Mouse (Mus musculus): Measurements from ENCODE around the gene Trpm4. TPM values are rescaled to one million over a fixed set of nuclear protein-coding genes. Genes with fewer than 3 reads are reported as not detected.
"Not testable (repeated sequence)": the region's sequence is repeated elsewhere in the genome, so short reads cannot be mapped to it uniquely, and the experiment has no call there.

Gene Trpm4
- polyA plus RNA-seq, 1 experiment from 2014 or later: 20.4 TPM

- no peaks in the 10 kb centered on the region for H3K9me3 ChIP-seq
- no peak overlapping the region for H3K27ac ChIP-seq
Observed at GRCm38 (mm10) chr7:45365742-45366651, 32.4 kb upstream of the Trpm4 start.

GRCm38 (mm10) chr7:45363983-45364382, 30.4 kb upstream of the Trpm4 start:
- no peak overlapping the region for H3K27ac ChIP-seq

More at GRCm38 (mm10) chr7:45365742-45366651, 32.4 kb upstream of the Trpm4 start:
- Histone ChIP-seq H3K4me1 (replicated peaks) (peaks cover 38% of the 10 kb centered on the region), H3K36me3 (no peaks in the 10 kb centered on the region), H3K4me2 (replicated peaks) (peak overlapping the region; percentile 99), H3K27me3 (replicated peaks) (peaks cover 38% of the 10 kb centered on the region), H3K9ac (peak overlapping the region; percentile 58), H3K4me3 (replicated peaks) (peak overlapping the region; percentile 59)
- 3% methylated on average over 35 of the region's 35 CpGs for WGBS
- ATAC-seq: no peak

GRCm38 (mm10) chr7:45362801-45363200, 29.2 kb upstream of the Trpm4 start:
- ATAC-seq: peak; percentile 23
- Histone ChIP-seq H3K4me1 (replicated peaks) (peaks cover 30% of the 10 kb centered on the region), H3K27ac (no peak overlapping the region), H3K4me2 (replicated peaks) (no peak overlapping the region; the same call in 1 of the 2 replicates), H3K36me3 (no peaks in the 10 kb centered on the region), H3K4me3 (replicated peaks) (no peak overlapping the region), H3K9me3 (no peaks in the 10 kb centered on the region), H3K9ac (no peak overlapping the region), H3K27me3 (replicated peaks) (peaks cover 39% of the 10 kb centered on the region)
- 4% methylated on average over 13 of the region's 13 CpGs for WGBS

More at GRCm38 (mm10) chr7:45363983-45364382, 30.4 kb upstream of the Trpm4 start:
- Histone ChIP-seq H3K9me3 (no peaks in the 10 kb centered on the region), H3K9ac (no peak overlapping the region), H3K4me2 (replicated peaks) (no peak overlapping the region), H3K4me3 (replicated peaks) (no peak overlapping the region), H3K27me3 (replicated peaks) (peaks cover 44% of the 10 kb centered on the region), H3K36me3 (no peaks in the 10 kb centered on the region), H3K4me1 (replicated peaks) (peaks cover 34% of the 10 kb centered on the region)
- no peak for ATAC-seq
- 79% methylated on average over 2 of the region's 2 CpGs for WGBS

- H3K27ac ChIP-seq: no peak overlapping the region
- peaks cover 39% of the 10 kb centered on the region for H3K27me3 ChIP-seq (replicated peaks)
- peak overlapping the region; percentile 47 for H3K4me3 ChIP-seq (replicated peaks)
- ATAC-seq: peak; percentile 82
- peak overlapping the region; percentile 43 for H3K9ac ChIP-seq
- H3K4me1 ChIP-seq (replicated peaks): peaks cover 21% of the 10 kb centered on the region
- H3K36me3 ChIP-seq: no peaks in the 10 kb centered on the region
- under 1% methylated on average over 43 of the region's 43 CpGs for WGBS
- no peaks in the 10 kb centered on the region for H3K9me3 ChIP-seq
- peak overlapping the region; percentile 95 for H3K4me2 ChIP-seq (replicated peaks)
Observed at GRCm38 (mm10) chr7:45361243-45361804, 27.7 kb upstream of the Trpm4 start.

GRCm38 (mm10) chr7:45360404-45361125, 27.0 kb upstream of the Trpm4 start:
- Histone ChIP-seq H3K9ac (no peak overlapping the region), H3K27me3 (replicated peaks) (peaks cover 34% of the 10 kb centered on the region), H3K9me3 (no peaks in the 10 kb centered on the region), H3K4me3 (replicated peaks) (no peak overlapping the region), H3K4me1 (replicated peaks) (peaks cover 15% of the 10 kb centered on the region), H3K27ac (no peak overlapping the region), H3K4me2 (replicated peaks) (peak overlapping the region; percentile 95), H3K36me3 (no peaks in the 10 kb centered on the region)
- 0 out of 2 replicates have a peak, but pooled peaks have one; percentile 0 for ATAC-seq
- 50% methylated on average over 18 of the region's 18 CpGs for WGBS

GRCm38 (mm10) chr7:45359081-45359480, 25.5 kb upstream of the Trpm4 start:
- H3K9ac ChIP-seq; H3K9me3 ChIP-seq; H3K36me3 ChIP-seq; H3K4me2 ChIP-seq (replicated peaks); H3K4me3 ChIP-seq (replicated peaks); H3K27ac ChIP-seq; ATAC-seq: not testable (repeated sequence)
- H3K27me3 ChIP-seq (replicated peaks): peaks cover 24% of the 10 kb centered on the region
- H3K4me1 ChIP-seq (replicated peaks): peaks cover 15% of the 10 kb centered on the region
- 55% methylated on average over 11 of the region's 11 CpGs for WGBS

- Histone ChIP-seq H3K4me1 (replicated peaks) (0 out of 2 replicates have a peak, but pooled peaks cover 2% of the 10 kb centered on the region), H3K4me3 (replicated peaks) (no peak overlapping the region), H3K36me3 (no peaks in the 10 kb centered on the region), H3K9ac (no peak overlapping the region), H3K27me3 (replicated peaks) (peaks cover 12% of the 10 kb centered on the region), H3K9me3 (no peaks in the 10 kb centered on the region), H3K4me2 (replicated peaks) (no peak overlapping the region), H3K27ac (no peak overlapping the region)
- no peak for ATAC-seq
- 51% methylated on average over 13 of the region's 13 CpGs for WGBS
Observed at GRCm38 (mm10) chr7:45356087-45356486, 22.5 kb upstream of the Trpm4 start.

- H3K36me3 ChIP-seq: no peaks in the 10 kb centered on the region
- H3K27ac ChIP-seq: no peak overlapping the region
- H3K4me3 ChIP-seq (replicated peaks): no peak overlapping the region
- WGBS: 71% methylated on average over 15 of the region's 15 CpGs
- H3K4me2 ChIP-seq (replicated peaks): no peak overlapping the region
- H3K27me3 ChIP-seq (replicated peaks): peaks cover 7% of the 10 kb centered on the region
- no peaks in the 10 kb centered on the region for H3K9me3 ChIP-seq
- ATAC-seq: peak; percentile 32; the same call in 1 of the 2 replicates
- no peaks in the 10 kb centered on the region for H3K4me1 ChIP-seq (replicated peaks)
- no peak overlapping the region for H3K9ac ChIP-seq
Observed at GRCm38 (mm10) chr7:45355318-45356020, 21.9 kb upstream of the Trpm4 start.

GRCm38 (mm10) chr7:45353041-45353440, 19.5 kb upstream of the Trpm4 start:
- Histone ChIP-seq H3K36me3 (no peaks in the 10 kb centered on the region), H3K9me3 (no peaks in the 10 kb centered on the region), H3K4me3 (replicated peaks) (no peak overlapping the region), H3K4me2 (replicated peaks) (no peak overlapping the region), H3K27ac (no peak overlapping the region), H3K27me3 (replicated peaks) (no peaks in the 10 kb centered on the region), H3K9ac (no peak overlapping the region), H3K4me1 (replicated peaks) (no peaks in the 10 kb centered on the region)
- WGBS: 22% methylated on average over 5 of the region's 5 CpGs
- ATAC-seq: no peak

GRCm38 (mm10) chr7:45346905-45347304, 13.3 kb upstream of the Trpm4 start:
- H3K9me3 ChIP-seq: no peaks in the 10 kb centered on the region
- no peaks in the 10 kb centered on the region for H3K4me1 ChIP-seq (replicated peaks)

GRCm38 (mm10) chr7:45343543-45343942, 10.0 kb upstream of the Trpm4 start:
- ATAC-seq: no peak
- H3K4me1 ChIP-seq (replicated peaks): peaks cover 23% of the 10 kb centered on the region
- 37% methylated on average over 13 of the region's 13 CpGs for WGBS

More at GRCm38 (mm10) chr7:45346905-45347304, 13.3 kb upstream of the Trpm4 start:
- Histone ChIP-seq H3K36me3 (no peaks in the 10 kb centered on the region), H3K4me2 (replicated peaks) (no peak overlapping the region), H3K27ac (no peak overlapping the region), H3K9ac (no peak overlapping the region), H3K4me3 (replicated peaks) (no peak overlapping the region), H3K27me3 (replicated peaks) (0 out of 2 replicates have a peak, but pooled peaks cover 3% of the 10 kb centered on the region)
- WGBS: 72% methylated on average over 13 of the region's 13 CpGs
- ATAC-seq: no peak

More at GRCm38 (mm10) chr7:45343543-45343942, 10.0 kb upstream of the Trpm4 start:
- Histone ChIP-seq H3K36me3 (no peaks in the 10 kb centered on the region), H3K9me3 (no peaks in the 10 kb centered on the region), H3K27ac (no peak overlapping the region), H3K4me2 (replicated peaks) (no peak overlapping the region), H3K9ac (no peak overlapping the region), H3K27me3 (replicated peaks) (0 out of 2 replicates have a peak, but pooled peaks cover 3% of the 10 kb centered on the region), H3K4me3 (replicated peaks) (no peak overlapping the region)

Measured in intestine, embryonic 15.5 days (tissue).